Mouse (Mus musculus) intestine, embryonic 16.5 days (tissue): ENCODE results near the gene Spg7. TPM values are rescaled to one million over a fixed set of nuclear protein-coding genes. Genes with fewer than 3 reads are reported as not detected.

Experiments
- ATAC-seq: fragments of 200-750 bp; cut with Nextera tagmentation; 2 replicates; pipeline ENCODE4 v1.8.0; 2017; ENCODE audit warnings: moderate TSS enrichment, moderate library complexity
- H3K27ac ChIP-seq: fragments of 300-500 bp; sonication (generic); 2 replicates; pipeline ENCODE4 v1.5.1; 2014; ENCODE audit warnings: mild to moderate bottlenecking, low read length
- H3K27me3 ChIP-seq: fragments of 300-500 bp; sonication (generic); replicated peaks from 2 replicates; pipeline ENCODE4 v1.6.1; 2014; ENCODE audit warnings: low read length, control low read depth, mixed read lengths; ENCODE audit not compliant: control insufficient read depth, insufficient read depth
- H3K36me3 ChIP-seq: fragments of 300-500 bp; sonication (generic); 2 replicates; pipeline ENCODE4 v1.6.1; 2014; ENCODE audit warnings: low read length, control low read depth; ENCODE audit not compliant: control insufficient read depth, insufficient read depth
- H3K4me1 ChIP-seq: fragments of 300-500 bp; sonication (generic); 2 replicates; pipeline ENCODE4 v1.6.1; 2014; ENCODE audit warnings: low read length, control low read depth, mixed read lengths; ENCODE audit not compliant: control insufficient read depth, insufficient read depth
- H3K4me2 ChIP-seq: fragments of 300-500 bp; sonication (generic); 2 replicates; pipeline ENCODE4 v1.6.1; 2014; ENCODE audit warnings: low read depth, low read length, control low read depth
- H3K4me3 ChIP-seq: fragments of 300-500 bp; sonication (generic); 2 replicates; pipeline ENCODE4 v1.5.1; 2014; ENCODE audit warnings: mild to moderate bottlenecking, low read length
- H3K9ac ChIP-seq: fragments of 300-500 bp; sonication (generic); 2 replicates; pipeline ENCODE4 v1.6.1; 2014; ENCODE audit warnings: low read depth, low read length
- H3K9me3 ChIP-seq: fragments of 300-500 bp; sonication (generic); 2 replicates; pipeline ENCODE4 v1.6.1; 2016; ENCODE audit warnings: low read length, control low read depth; ENCODE audit not compliant: control insufficient read depth
- WGBS: fragments of 180-500 bp; shearing (Covaris S2); extraction: QIAGEN DNeasy Blood & Tissue Kit; methylation state at CpG from one replicate; pipeline ENCODE4 v1.1.7; 2014; 5-methylcytosine and 5-hydroxymethylcytosine counted together
- polyA plus RNA-seq: library from polyadenylated mRNA; unstranded; fragments of >200 nt; fragmentation: Nextera tagmentation; extraction: Ambion mirVana; gene quantifications from 2 replicates; pipeline ENCODE4 v1.2.1, GENCODE M21; 2015

Spg7 gene
- polyA plus RNA-seq = 54.4 and 55.6 TPM in 2 replicates

DNA sequence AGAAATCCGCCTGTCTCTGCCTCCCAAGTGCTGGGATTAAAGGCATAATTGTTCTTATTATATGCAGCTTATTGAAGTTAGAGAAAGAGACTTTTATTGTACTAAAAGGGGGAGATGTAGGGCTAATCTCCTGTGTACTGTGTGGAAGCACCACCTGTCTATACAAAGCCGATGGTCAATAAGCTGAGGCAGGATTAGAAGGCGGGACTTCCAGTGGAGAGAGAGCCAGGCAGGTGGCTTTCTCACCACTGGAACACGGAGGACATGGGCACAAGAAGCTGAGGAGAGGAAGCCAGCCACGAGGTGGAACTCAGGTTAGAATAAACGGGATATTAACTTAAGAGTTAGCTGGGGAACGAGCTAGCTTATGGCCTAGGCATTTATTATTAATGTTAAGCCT is at the start of gene Spg7:
TSS of gene Spg7 (plus strand) at position 222 of the 400 bp plus-strand sequence.
- no peak for ATAC-seq
- no peak within 1 kb of the TSS for H3K9ac ChIP-seq
- no peak within 1 kb of the TSS for H3K27ac ChIP-seq
- no peaks in the 10 kb centered on the region for H3K9me3 ChIP-seq
- H3K36me3 ChIP-seq = no peaks in the 10 kb centered on the region
- H3K4me2 ChIP-seq = no peak within 1 kb of the TSS
- WGBS = 76% methylated on average over 7 of the region's 7 CpGs
- no peak within 1 kb of the TSS for H3K4me3 ChIP-seq
- no peaks in the 10 kb centered on the region for H3K27me3 ChIP-seq
- H3K4me1 ChIP-seq = peaks cover 15% of the 10 kb centered on the region

DNA sequence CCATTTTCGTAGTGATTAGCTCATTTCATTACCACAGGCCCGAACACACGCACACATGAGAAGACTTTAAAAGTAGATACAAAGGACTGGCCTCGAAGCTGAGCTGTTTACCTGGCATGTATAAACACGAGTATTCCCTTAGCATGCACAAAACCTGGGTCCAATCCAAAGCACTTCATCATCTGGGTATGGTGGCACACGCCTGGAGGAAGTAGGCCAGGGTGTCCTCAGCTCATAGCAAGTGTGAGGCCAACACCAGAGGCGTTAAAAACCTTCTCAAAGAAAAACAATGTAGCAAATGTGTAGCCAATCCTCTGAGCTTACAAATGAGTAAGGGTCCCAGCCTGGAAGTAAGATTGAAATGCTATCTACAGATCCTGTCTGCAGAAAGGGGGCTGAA is 48.3 kb upstream of the Spg7 start:
- Histone ChIP-seq H3K4me3 (no peak overlapping the region), H3K9me3 (no peaks in the 10 kb centered on the region), H3K4me2 (no peak overlapping the region), H3K27me3 (no peaks in the 10 kb centered on the region), H3K4me1 (peaks cover 41% of the 10 kb centered on the region), H3K9ac (no peak overlapping the region), H3K36me3 (no peaks in the 10 kb centered on the region), H3K27ac (no peak overlapping the region)
- ATAC-seq = no peak
- 75% methylated on average over 7 of the region's 7 CpGs for WGBS

DNA sequence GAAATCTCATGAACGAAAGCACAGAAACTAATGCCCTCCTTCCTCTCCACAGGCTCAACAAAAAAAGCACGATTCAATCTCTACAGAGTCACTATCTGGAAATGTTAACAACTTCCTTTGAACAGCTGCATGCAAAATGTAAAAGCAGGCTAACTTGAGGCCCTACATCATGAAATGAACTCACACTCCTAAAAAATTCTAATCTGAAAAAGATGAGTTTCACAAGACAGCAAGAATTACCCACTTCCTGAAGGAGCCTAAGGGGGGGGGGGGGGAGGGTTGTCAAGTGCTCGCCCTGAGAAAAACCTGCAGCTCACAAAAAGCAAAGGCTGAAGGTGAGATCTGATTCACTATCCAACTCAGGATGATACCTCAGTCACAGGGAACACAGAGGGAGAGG is 47.7 kb upstream of the Spg7 start:
- ATAC-seq = no peak
- Histone ChIP-seq H3K4me1 (peaks cover 38% of the 10 kb centered on the region), H3K9ac (no peak overlapping the region), H3K27ac (no peak overlapping the region), H3K36me3 (no peaks in the 10 kb centered on the region), H3K9me3 (no peaks in the 10 kb centered on the region), H3K4me2 (no peak overlapping the region), H3K4me3 (no peak overlapping the region), H3K27me3 (no peaks in the 10 kb centered on the region)
- WGBS = 46% methylated on average over 3 of the region's 3 CpGs

DNA sequence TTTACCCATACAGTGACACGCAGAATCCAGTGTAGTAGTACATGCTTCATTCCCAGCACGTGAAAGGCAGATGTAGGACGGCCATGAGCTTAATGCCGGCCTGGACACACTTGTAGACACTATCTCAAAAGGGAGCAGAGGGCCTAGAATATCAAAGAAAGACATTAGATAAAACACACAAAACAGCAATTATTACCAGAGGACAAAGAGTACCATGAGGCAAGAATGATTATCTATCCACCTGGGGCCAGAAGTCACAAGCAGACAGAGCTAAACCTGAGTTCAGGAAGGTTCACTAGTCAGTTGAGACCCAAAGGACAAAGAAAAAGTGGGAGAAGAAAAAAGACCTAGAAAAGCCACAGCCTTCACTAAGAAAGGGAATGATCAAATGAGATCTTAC is 45.6 kb upstream of the Spg7 start:
- no peaks in the 10 kb centered on the region for H3K36me3 ChIP-seq
- H3K4me1 ChIP-seq = peaks cover 50% of the 10 kb centered on the region
- peak overlapping the region; percentile 65 for H3K27ac ChIP-seq
- no peaks in the 10 kb centered on the region for H3K27me3 ChIP-seq
- H3K9ac ChIP-seq = no peak overlapping the region
- no peak overlapping the region for H3K4me3 ChIP-seq
- peak; percentile 58 for ATAC-seq
- H3K9me3 ChIP-seq = no peaks in the 10 kb centered on the region
- 72% methylated on average over 4 of the region's 4 CpGs for WGBS
- 0 out of 2 replicates have a peak overlapping the region, but pooled peaks have one; percentile 4 for H3K4me2 ChIP-seq

DNA sequence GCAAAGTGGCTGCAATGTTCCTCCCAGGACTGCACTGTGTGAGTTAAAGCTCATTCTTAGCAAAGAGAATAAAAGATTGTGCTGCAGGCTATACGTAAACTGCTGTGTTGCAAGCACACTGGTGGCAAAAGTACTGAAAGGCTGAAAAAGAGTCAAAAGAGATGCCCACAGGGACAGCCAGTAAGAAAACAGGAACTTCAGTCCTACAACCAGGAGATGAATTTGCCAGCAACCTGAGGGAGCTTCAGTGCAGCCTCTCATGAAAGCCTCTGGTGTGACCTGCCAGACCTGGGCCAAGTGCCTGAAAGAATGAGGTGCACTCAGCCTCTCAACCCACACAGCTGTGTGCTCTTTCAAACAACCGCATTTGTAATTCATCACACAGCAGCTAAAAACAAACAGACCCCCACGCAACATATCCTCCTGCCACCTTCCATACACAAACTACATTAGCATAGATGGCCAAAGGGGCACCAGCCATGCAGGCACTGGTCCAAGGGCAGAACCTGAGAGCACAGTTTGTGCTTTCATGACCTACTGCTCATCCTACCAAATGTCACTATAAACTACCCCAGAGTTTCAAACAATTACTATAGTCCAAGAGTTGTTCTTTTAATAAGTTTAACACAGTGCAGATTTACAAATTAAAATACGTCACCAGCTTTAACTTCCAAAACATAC is 44.1 kb upstream of the Spg7 start:
- Histone ChIP-seq H3K4me3 (no peak overlapping the region), H3K4me2 (no peak overlapping the region), H3K9ac (no peak overlapping the region), H3K9me3 (no peaks in the 10 kb centered on the region), H3K36me3 (no peaks in the 10 kb centered on the region), H3K27me3 (no peaks in the 10 kb centered on the region), H3K27ac (peak overlapping the region; percentile 65; the same call in 1 of the 2 replicates), H3K4me1 (peaks cover 61% of the 10 kb centered on the region)
- no peak for ATAC-seq
- 61% methylated on average over 4 of the region's 4 CpGs for WGBS

DNA sequence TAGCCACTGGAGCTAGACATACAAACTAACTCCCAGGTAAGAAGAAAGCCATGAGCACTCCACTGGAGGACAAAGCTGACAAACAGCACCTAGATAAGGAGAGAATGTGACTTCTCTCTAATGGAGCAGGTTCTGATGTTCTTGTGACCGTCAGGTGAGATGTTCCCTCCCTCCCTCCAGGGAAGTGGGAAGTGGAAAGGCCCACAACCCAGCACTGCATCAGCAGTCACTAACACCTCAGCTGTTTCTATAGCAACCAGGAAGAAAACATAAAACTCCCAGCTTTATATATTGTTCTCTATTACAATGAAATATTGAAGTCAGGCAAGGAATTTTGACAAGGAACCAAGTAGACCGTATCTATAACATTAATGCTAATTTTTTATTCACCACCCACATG is 42.7 kb upstream of the Spg7 start:
- H3K27me3 ChIP-seq = no peaks in the 10 kb centered on the region
- no peaks in the 10 kb centered on the region for H3K36me3 ChIP-seq
- WGBS = 60% methylated on average over 2 of the region's 2 CpGs

DNA sequence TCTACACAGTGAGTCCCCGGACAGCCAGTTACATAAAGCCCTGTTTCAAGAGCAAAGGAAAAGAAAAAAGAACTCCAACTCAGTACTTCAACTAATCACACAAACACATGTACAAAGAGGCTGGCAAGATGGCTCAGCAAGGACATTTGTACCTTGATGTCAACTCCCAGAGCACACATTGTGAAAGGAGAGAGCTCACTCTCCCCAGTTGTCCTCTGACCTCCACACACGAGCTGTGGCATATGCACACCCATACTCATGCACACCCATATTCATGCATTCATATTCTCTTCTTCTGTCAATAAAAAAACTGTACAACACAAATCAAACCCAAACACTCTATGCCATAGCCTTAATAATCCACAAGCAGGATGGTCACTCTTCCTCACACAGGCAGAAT is 41.9 kb upstream of the Spg7 start:
- Histone ChIP-seq H3K27me3 (no peaks in the 10 kb centered on the region), H3K36me3 (no peaks in the 10 kb centered on the region), H3K4me3 (no peak overlapping the region), H3K4me2 (no peak overlapping the region), H3K27ac (peak overlapping the region; percentile 50), H3K4me1 (peaks cover 50% of the 10 kb centered on the region), H3K9me3 (no peaks in the 10 kb centered on the region), H3K9ac (no peak overlapping the region)
- peak; percentile 41; the same call in 1 of the 2 replicates for ATAC-seq
- 70% methylated on average over 2 of the region's 2 CpGs for WGBS

More for the DNA sequence above, 42.7 kb upstream of the Spg7 start:
- ATAC-seq = no peak
- H3K4me2 ChIP-seq = no peak overlapping the region
- H3K9me3 ChIP-seq = no peaks in the 10 kb centered on the region
- peaks cover 57% of the 10 kb centered on the region for H3K4me1 ChIP-seq
- H3K4me3 ChIP-seq = no peak overlapping the region
- no peak overlapping the region for H3K27ac ChIP-seq
- no peak overlapping the region for H3K9ac ChIP-seq

DNA sequence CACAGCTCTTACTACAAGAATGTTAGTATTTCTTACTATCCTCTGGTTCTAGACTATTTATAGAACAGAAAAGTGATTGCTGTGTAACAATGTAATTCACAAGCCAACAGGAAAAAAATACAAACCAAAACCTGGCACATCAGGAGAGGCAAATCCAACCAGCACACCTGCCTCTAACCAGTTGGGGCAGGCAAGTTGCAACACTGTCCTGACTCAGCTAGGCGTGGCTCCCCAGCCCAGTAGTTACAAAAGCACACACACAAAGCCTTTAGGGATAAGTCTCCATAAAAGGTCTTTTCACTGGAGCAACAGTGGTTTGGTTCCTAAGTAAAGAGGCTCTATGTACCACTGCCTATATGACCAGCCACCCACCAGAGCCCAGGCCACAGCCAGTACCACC is 41.5 kb upstream of the Spg7 start:
- peak; percentile 81 for ATAC-seq
- Histone ChIP-seq H3K27ac (peak overlapping the region; percentile 82), H3K27me3 (no peaks in the 10 kb centered on the region), H3K9me3 (no peaks in the 10 kb centered on the region), H3K36me3 (no peaks in the 10 kb centered on the region), H3K9ac (no peak overlapping the region), H3K4me1 (peaks cover 48% of the 10 kb centered on the region), H3K4me2 (no peak overlapping the region), H3K4me3 (no peak overlapping the region)
- 50% methylated on average over 1 of the region's 1 CpGs for whole genome bisulfite sequencing

DNA sequence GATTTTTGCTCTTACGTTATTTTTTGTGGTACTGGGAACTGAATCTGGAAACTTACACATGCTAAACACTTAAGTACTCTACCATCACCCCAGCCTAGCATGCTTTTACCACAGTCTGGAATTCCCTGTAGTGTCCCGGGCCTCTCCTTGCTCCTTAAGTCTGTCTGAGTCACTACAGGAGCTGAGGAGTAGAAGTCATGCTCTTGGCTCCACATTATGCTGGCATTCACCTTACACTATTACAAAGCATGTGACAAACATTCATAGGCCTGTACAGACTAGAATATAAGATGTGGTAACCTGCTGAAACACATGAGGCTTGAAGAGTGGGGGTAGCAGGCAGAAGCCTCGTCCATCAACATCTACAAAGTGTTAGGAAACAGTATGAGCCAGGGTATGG is 40.0 kb upstream of the Spg7 start:
- 74% methylated on average over 3 of the region's 3 CpGs for WGBS
- Histone ChIP-seq H3K27me3 (no peaks in the 10 kb centered on the region), H3K9ac (no peak overlapping the region), H3K27ac (peak overlapping the region; percentile 7; the same call in 1 of the 2 replicates), H3K4me3 (no peak overlapping the region), H3K36me3 (no peaks in the 10 kb centered on the region), H3K9me3 (no peaks in the 10 kb centered on the region), H3K4me1 (peaks cover 35% of the 10 kb centered on the region), H3K4me2 (no peak overlapping the region)
- ATAC-seq = peak; percentile 12; the same call in 1 of the 2 replicates

DNA sequence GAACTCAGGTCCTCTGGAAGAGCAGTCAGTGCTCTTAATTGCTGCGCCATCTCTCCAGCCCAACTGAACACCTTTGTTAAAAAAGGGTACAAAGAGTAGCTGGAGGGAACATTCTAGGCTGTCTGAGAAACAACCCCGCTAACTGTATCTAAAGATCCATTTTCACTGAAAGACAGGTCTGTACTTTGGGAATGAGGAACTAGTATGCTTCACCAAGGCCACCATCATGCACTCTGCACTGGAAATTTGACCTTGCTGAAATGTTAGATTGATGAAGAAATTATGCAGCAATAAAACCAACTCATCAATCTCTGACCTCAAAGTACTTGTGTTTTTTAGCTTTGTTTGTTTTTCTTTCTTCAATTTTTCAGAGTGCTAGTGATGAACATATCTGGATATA is 38.5 kb upstream of the Spg7 start:
- no peaks in the 10 kb centered on the region for H3K9me3 ChIP-seq
- H3K27me3 ChIP-seq = no peaks in the 10 kb centered on the region
- WGBS = 97% methylated on average over 2 of the region's 2 CpGs
- no peaks in the 10 kb centered on the region for H3K36me3 ChIP-seq
- H3K27ac ChIP-seq = no peak overlapping the region
- peaks cover 23% of the 10 kb centered on the region for H3K4me1 ChIP-seq
- no peak overlapping the region for H3K4me2 ChIP-seq
- no peak overlapping the region for H3K9ac ChIP-seq
- no peak for ATAC-seq
- H3K4me3 ChIP-seq = no peak overlapping the region
